Mouse (Mus musculus) gastrocnemius, adult 18-20 months (tissue): Measurements from ENCODE around the gene Pspn. TPM values are rescaled to one million over a fixed set of nuclear protein-coding genes. Genes with fewer than 3 reads are reported as not detected.

ENCODE experiments used
- DNase-seq: peaks from one replicate; pipeline ENCODE4 v3.0.0; 2021; ENCODE audit warnings: low spot score
- total RNA-seq, 2 experiments: library from RNA; stranded (reverse); gene quantifications; 2 replicates each; pipeline ENCODE4 v1.2.3; 2021

Gene Pspn
- total RNA-seq, 2 experiments from 2014 or later = not detected

- DNase-seq = peak; percentile 97
Measured at GRCm38 (mm10) chr17:56997029-56997667, 2.7 kb downstream of the Pspn start, which contains the start of gene Alkbh7. Alkbh7 (plus strand) TSS chr17:56997339.

DNA sequence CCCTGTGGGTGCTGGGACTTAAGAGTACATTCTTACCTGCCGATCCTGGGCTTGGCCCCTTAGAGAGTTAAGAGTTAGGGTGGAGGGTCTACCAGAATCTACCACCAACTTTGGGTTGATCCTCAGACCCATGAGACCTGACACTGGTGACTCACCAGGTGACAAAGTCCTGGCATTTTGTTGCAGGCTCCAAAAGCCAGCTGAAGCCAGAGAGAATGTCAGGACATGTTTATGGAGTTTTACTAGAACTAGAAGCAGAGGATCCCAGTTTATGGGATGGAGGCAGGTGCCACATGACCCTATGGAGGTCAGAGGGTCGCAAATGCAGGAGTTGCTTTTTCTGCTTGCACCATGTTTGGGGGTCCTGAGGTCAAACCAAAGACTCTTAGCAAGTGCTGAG, 3.3 kb downstream of the Pspn start:
- DNase-seq = no peak

DNA sequence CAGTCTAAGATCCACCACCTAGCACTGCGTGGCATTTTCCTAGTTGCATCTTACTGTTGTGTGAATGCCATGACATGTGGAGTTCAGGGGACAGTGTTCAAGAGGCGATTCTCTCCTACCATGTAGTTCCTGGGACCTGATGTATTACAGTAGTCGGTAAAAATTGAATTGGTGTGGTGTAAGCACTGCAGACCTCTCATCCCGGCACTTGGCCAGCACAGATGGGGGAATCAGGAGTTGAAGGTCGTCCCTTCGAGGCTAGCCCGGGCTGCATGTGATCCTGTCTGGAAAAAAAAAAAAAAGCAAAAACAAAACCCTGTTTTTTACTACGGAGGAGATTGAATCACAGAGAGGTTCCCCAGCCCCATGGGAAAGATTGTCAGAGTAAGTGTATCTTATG, 4.8 kb downstream of the Pspn start:
- DNase-seq = no peak

DNA sequence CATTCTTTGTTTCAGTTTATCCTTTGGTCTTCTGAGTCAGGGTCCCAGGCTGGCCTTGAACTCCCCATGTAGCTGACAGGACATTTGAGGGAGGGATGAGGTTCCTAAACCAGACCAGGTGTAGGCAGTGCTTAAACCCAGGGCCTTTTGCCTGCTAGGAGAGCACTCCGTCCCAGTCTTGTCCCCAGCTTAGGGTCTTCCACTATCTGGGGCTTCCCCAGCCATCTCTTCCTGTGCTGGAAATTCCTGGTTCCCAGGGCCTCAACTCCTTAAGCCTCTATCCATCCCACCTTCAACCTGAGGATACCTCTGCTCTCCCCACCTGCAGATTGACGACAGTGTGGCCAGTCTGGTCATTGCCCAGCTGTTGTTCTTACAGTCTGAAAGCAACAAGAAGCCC, 8.9 kb downstream of the Pspn start:
- DNase-seq = no peak

DNA sequence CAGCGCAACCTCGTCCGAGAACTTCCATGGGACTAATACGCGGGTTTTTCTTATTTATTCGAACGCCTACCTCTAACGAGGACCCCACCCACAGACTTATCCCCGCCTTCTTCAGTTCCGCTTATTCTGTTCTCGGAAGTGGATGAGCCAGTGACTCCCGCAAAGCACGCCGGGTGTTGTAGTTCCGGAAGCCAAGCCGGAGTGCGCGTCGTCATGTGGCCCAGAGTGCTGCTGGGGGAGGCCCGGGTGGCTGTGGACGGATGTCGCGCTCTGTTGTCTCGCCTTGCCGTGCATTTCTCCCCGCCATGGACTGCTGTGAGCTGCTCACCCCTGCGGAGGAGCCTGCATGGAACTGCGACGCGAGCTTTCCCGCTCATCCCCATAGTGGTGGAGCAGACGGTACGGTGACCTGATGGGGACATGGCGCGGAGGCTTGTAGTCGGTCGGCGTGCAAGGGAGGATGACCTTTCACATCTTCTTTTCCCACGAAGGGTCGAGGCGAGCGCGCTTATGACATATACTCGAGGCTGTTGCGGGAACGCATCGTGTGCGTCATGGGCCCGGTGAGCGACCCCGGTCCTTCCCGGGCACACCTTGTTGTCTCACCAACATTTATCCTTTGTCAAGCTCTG, 9.6 kb downstream of the Pspn start, which contains the start of gene Clpp:
Gene Clpp, plus strand, starts transcription at position 191 of the 632 bp plus-strand sequence.
- peak; percentile 97 for DNase-seq

- peak; percentile 85 for DNase-seq
Measured at GRCm38 (mm10) chr17:56989467-56990114, 10.2 kb downstream of the Pspn start.

DNA sequence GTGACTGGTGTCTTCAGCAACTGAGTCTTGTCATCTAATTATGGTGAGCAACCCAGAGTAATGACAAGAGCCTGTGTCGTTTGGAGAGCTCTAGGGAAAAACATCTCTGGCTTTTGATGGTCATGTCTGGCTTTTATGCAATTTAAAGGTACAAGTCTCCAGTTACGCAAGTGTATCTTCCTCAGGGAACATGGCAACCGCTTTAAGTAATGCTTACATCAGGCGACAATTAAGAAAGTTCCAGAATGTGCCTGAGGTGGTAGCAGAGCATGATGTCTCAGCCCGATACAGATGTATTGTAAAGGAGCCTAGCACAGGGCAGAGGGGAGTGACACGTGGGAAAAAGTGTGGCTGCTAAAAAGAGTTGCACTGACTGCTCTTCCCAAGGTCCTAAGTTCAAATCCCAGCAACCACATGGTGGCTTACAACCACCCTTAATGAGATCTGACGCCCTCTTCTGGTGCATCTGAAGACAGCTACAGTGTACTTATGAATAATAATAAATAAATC, 10.8 kb downstream of the Pspn start:
- DNase-seq = no peak

DNA sequence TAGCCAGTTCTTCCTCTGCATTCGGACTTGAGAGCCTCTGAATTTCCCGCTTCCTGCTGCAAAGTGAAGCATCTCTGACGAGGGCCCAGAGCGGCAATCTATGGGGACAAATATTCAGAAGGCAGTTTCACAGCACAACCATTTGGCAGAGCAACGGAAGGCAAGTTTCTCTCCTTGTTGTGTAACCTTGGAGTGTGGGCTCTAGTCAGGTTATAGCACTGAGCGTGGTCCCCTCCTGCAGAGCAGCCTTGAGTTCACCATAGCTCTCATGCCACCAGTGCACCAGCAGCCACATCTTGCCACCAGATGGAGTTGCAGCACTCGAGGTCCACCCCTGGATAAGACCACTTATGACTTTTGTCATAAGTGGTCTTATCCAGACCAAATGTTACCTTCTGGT, 11.4 kb downstream of the Pspn start:
- no peak for DNase-seq

DNA sequence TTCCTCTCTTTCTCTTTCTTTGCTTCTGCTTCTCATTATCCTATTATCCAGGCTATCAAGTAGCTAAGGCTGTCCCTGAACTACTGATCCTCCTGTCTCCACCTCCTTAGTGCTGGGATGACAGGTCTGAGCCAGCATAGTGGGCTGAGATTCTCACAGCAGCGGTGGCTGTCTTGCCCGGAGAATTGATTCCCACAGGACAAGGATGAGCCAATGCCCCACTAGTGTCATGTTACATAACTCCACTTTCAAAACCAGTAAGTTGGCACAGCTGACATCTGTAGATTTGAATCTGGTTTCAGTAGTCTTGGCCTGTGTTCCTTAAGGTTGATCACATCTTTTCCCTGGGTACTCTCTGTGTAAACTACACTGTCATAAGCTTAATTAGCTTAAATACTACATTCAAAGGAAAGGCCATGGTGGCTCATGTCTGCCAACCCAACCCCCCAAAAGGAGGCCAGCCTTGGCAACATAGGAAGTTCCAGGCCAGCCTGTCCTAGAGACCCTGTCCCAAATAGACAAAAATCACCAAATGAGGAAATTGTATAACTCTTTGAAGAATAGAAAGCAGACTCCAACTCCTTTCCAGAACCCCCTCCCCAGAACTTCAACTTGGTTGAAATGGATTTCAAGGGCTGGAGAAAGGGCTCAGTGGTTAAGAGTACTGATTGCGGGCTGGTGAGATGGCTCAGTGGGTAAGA, 13.6 kb downstream of the Pspn start:
- DNase-seq = no peak

- no peak for DNase-seq
Measured at GRCm38 (mm10) chr17:56985656-56986055, 14.2 kb downstream of the Pspn start.

- no peak for DNase-seq
Measured at GRCm38 (mm10) chr17:56984886-56985285, 14.9 kb downstream of the Pspn start.

GRCm38 (mm10) chr17:56982013-56982412, 17.8 kb downstream of the Pspn start, which contains the start of gene Acer1:
Acer1 (minus strand) TSS chr17:56982126.
- no peak for DNase-seq

- DNase-seq = no peak
Measured at GRCm38 (mm10) chr17:56981049-56981448, 18.8 kb downstream of the Pspn start.

GRCm38 (mm10) chr17:56979524-56979923, 20.3 kb downstream of the Pspn start:
- DNase-seq = no peak

DNA sequence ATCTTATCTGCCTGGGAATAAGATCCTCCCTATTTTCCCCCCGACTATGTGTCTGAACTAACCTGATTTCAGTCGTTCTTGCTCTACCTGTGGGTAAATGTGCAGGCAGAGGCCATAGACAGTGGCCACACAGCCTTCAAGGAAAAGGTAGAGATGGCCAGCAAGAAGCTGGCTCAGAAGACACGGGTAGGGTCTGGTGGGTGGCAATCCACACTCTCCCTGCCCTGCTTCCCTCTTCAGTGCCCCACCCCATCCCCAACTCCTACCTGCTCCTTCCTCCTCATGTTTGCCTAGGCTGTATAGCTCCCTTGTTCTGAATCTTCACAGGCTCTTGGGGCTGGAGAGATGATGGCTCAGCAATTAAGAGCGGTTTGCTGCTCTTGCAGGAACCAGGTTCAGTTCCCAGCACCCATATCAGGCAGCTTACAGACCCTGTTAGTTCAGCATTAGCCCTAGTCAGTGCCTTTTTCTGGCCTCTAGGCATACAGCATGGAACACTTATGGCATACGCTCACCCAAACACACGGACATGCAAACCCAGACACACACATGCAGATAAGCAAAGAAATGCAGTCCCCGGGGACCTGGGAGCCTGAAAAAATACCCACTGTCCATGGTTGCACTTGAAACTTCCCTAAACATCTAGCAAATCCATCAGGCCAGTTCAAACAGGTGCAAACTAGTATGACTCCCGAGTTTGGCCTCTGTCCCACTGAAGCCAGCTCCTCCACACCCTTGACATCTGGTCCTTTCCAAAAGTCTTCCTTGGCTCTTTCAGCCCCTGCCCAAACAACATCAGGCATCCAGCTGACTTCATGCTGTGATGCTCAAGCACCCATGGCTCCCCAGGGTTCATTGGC, 23.1 kb downstream of the Pspn start:
- DNase-seq = no peak

DNA sequence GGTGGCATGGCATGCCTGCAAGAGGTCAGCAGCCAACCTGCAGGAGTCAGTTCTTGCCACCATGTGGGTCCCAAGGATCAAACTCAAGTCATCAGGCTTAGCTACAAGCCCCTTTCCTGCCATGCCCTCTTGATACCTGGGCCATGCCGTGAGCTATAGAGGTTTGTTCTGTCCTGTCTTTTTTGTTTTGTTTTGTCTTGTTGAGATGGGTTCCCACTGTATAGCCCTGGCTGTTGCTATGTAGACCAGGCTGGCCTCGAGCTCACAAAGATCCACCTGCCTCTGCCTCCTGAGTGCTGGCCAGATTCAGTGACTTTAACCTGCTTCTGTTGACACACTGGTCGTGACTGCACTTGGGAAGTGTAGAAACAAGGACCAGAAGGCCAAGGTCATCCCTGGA, 24.4 kb downstream of the Pspn start:
- no peak for DNase-seq

DNA sequence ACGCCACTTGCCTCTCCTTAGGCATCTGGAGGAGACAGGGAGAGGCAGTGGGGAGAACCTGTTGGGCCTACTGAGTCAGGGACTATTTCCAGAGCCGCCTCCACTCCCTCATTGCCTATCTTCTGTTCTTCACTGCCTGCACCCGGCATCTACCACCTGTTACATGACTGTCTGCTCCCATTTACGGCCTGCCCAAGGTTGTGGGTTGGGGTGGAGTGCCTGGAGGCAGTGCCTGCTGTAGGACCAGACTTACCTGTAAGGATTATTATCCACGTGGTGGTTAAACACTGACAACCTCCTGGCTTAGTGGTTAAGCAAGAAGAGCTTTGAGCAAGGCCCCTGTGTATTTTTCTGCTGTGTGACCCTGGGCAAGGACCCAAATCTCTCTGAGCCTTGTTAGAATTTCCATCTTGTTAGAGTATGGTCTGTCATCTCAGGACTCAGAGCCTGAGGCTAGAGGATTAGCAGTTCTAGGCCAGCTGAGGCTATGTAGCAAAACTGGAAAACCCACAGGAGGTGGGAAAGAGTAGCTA, 25.0 kb downstream of the Pspn start:
- no peak for DNase-seq

GRCm38 (mm10) chr17:56973956-56974707, 25.7 kb downstream of the Pspn start:
- DNase-seq = no peak

DNA sequence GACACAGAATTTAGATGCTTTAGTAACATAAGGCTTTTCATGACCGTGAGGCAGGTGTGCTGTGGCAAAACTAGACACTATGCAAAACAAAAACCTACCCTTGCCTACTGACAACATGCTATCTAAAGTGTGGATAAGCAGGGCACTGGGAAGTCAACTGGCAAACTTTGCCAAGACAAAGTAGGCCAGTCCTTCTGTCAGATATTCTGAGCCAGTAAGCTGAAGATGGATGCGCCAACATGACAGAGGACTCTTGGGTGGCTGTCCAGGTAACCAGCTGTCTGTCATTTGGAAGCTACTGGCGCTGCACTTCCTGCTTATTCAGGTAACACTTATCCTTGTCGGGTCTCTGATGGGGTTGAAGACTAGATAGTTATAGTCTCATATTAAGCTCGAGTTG, 29.7 kb downstream of the Pspn start:
- no peak for DNase-seq

GRCm38 (mm10) chr17:56969321-56969720, 30.5 kb downstream of the Pspn start:
- DNase-seq = no peak
